Mouse (Mus musculus) MEL (cell line): ENCODE results near the gene Ccdc71. TPM values are rescaled to one million over a fixed set of nuclear protein-coding genes. Genes with fewer than 3 reads are reported as not detected.

Source experiments
- DNase-seq: peaks from one replicate; pipeline ENCODE4 v3.0.0; 2011; ENCODE audit warnings: low read depth, low spot score
- H3K27ac ChIP-seq: 2 replicates; pipeline ENCODE4 v1.5.1; 2012; ENCODE audit warnings: low read depth, mild to moderate bottlenecking, control low read depth, low read length, moderate library complexity; ENCODE audit not compliant: control insufficient read depth
- H3K27me3 ChIP-seq, 2 experiments: fragments of 150-350 bp in 1 of 2; sonication (generic) in 1 of 2; 2 replicates each; pipeline ENCODE4 v1.6.1; 2012; ENCODE audit warnings: low read length in 2 of 2, mild to moderate bottlenecking in 2 of 2, improper control_type of control experiment in 1 of 2, moderate library complexity in 1 of 2; ENCODE audit not compliant: insufficient read depth in 2 of 2, control insufficient read depth in 1 of 2
- H3K36me3 ChIP-seq, 2 experiments: 2 replicates each; pipeline ENCODE4 v1.6.1; 2012 to 2014; ENCODE audit warnings: low read length in 2 of 2, improper control_type of control experiment in 1 of 2, inconsistent platforms in 1 of 2, mild to moderate bottlenecking in 1 of 2; ENCODE audit not compliant: insufficient read depth in 2 of 2, control insufficient read depth in 1 of 2
- H3K4me1 ChIP-seq, 2 experiments: fragments of 150-350 bp in 1 of 2; sonication (generic) in 1 of 2; 2 replicates each; pipeline ENCODE4 v1.6.1; 2012; ENCODE audit warnings: low read length in 2 of 2, improper control_type of control experiment in 1 of 2, mild to moderate bottlenecking in 1 of 2; ENCODE audit not compliant: insufficient read depth in 2 of 2, control insufficient read depth in 1 of 2
- H3K4me3 ChIP-seq, 2 experiments: fragments of 150-350 bp in 1 of 2; sonication (generic) in 1 of 2; 2 replicates each; pipeline ENCODE4 v1.5.1; 2012; ENCODE audit warnings: low read depth in 2 of 2, low read length in 2 of 2, mild to moderate bottlenecking in 2 of 2, moderate library complexity in 2 of 2, control low read depth in 1 of 2, improper control_type of control experiment in 1 of 2; ENCODE audit not compliant: control insufficient read depth in 1 of 2, insufficient read depth in 1 of 2
- H3K79me2 ChIP-seq: 2 replicates; pipeline ENCODE4 v1.6.1; 2012; ENCODE audit warnings: mild to moderate bottlenecking, low read length, moderate library complexity; ENCODE audit not compliant: control insufficient read depth, poor library complexity, insufficient read depth
- H3K9ac ChIP-seq: 2 replicates; pipeline ENCODE4 v1.6.1; 2012; ENCODE audit warnings: low read depth, mild to moderate bottlenecking, control low read depth, low read length, moderate library complexity; ENCODE audit not compliant: control insufficient read depth, poor library complexity, severe bottlenecking
- H3K9me3 ChIP-seq: fragments of 150-350 bp; sonication (generic); replicated peaks from 2 replicates; pipeline ENCODE4 v1.6.1; 2012; ENCODE audit warnings: mild to moderate bottlenecking, low read length, improper control_type of control experiment, moderate library complexity; ENCODE audit not compliant: insufficient read depth
- BHLHE40 ChIP-seq: IDR thresholded peaks from 2 replicates; pipeline ENCODE4 v1.6.1; 2012; ENCODE audit warnings: low read depth, mild to moderate bottlenecking, inconsistent platforms, low read length, improper control_type of control experiment, borderline replicate concordance
- CTCF ChIP-seq, 3 experiments: IDR thresholded peaks in 2 of 3; conservative IDR thresholded peaks in 1 of 3; 2 replicates each; pipeline ENCODE4 v1.5.1; 2011 to 2012; ENCODE audit warnings: low read length in 3 of 3, low read depth in 2 of 3, mild to moderate bottlenecking in 2 of 3, improper control_type of control experiment in 1 of 3, inconsistent platforms in 1 of 3, mixed read lengths in 1 of 3, moderate library complexity in 1 of 3; ENCODE audit not compliant: control insufficient read depth in 1 of 3, insufficient read depth in 1 of 3, poor library complexity in 1 of 3, severe bottlenecking in 1 of 3
- E2F4 ChIP-seq: IDR thresholded peaks from 2 replicates; pipeline ENCODE4 v1.6.1; 2011; ENCODE audit warnings: low read depth, low read length, improper control_type of control experiment, borderline replicate concordance
- ELF1 ChIP-seq: IDR thresholded peaks from 2 replicates; pipeline ENCODE4 v1.6.1; 2014; ENCODE audit warnings: low read depth, mild to moderate bottlenecking, inconsistent platforms, low read length, improper control_type of control experiment, moderate library complexity
- ETS1 ChIP-seq: IDR thresholded peaks from 2 replicates; pipeline ENCODE4 v1.6.1; 2012; ENCODE audit warnings: low read depth, mild to moderate bottlenecking, inconsistent platforms, low read length, improper control_type of control experiment, moderate library complexity
- GABPA ChIP-seq: IDR thresholded peaks from 2 replicates; pipeline ENCODE4 v1.6.1; 2012; ENCODE audit warnings: low read depth, mild to moderate bottlenecking, inconsistent platforms, low read length, improper control_type of control experiment, moderate library complexity
- JUND ChIP-seq: IDR thresholded peaks from 2 replicates; pipeline ENCODE4 v1.6.1; 2011; ENCODE audit warnings: low read depth, mild to moderate bottlenecking, improper control_type of control experiment, low read length
- MAFK ChIP-seq: IDR thresholded peaks from 2 replicates; pipeline ENCODE4 v1.6.1; 2011; ENCODE audit warnings: low read depth, mild to moderate bottlenecking, low read length, improper control_type of control experiment, borderline replicate concordance
- MAZ ChIP-seq: IDR thresholded peaks from 2 replicates; pipeline ENCODE4 v1.6.1; 2012; ENCODE audit warnings: low read depth, mild to moderate bottlenecking, inconsistent platforms, low read length, improper control_type of control experiment
- MEF2A ChIP-seq: IDR thresholded peaks from 2 replicates; pipeline ENCODE4 v1.6.1; 2014; ENCODE audit warnings: low read depth, mild to moderate bottlenecking, inconsistent platforms, low read length, improper control_type of control experiment; ENCODE audit not compliant: poor library complexity, insufficient replicate concordance, severe bottlenecking; ENCODE audit errors: extremely low read depth
- MYC ChIP-seq: IDR thresholded peaks from 2 replicates; pipeline ENCODE4 v1.6.1; 2011; ENCODE audit warnings: low read depth, mild to moderate bottlenecking, low read length, improper control_type of control experiment, moderate library complexity
- NELFE ChIP-seq: IDR thresholded peaks from 2 replicates; pipeline ENCODE4 v1.6.1; 2011; ENCODE audit warnings: low read depth, low read length, improper control_type of control experiment
- POLR2AphosphoS2 ChIP-seq: IDR thresholded peaks from 2 replicates; pipeline ENCODE4 v1.6.1; 2011; ENCODE audit warnings: low read length, improper control_type of control experiment
- RAD21 ChIP-seq: IDR thresholded peaks from 2 replicates; pipeline ENCODE4 v1.6.1; 2011; ENCODE audit warnings: mild to moderate bottlenecking, low read depth, low read length, improper control_type of control experiment
- SIN3A ChIP-seq: IDR thresholded peaks from 2 replicates; pipeline ENCODE4 v1.6.1; 2012; ENCODE audit warnings: low read length, improper control_type of control experiment, inconsistent platforms
- TAL1 ChIP-seq: IDR thresholded peaks from 2 replicates; pipeline ENCODE4 v1.6.1; 2012; ENCODE audit warnings: mild to moderate bottlenecking, inconsistent platforms, low read length, moderate library complexity, mixed read lengths
- TBP ChIP-seq: IDR thresholded peaks from 2 replicates; pipeline ENCODE4 v1.8.0; 2011; ENCODE audit warnings: low read depth, low read length, improper control_type of control experiment
- TCF12 ChIP-seq: IDR thresholded peaks from 2 replicates; pipeline ENCODE4 v1.6.1; 2014; ENCODE audit warnings: low read depth, mild to moderate bottlenecking, inconsistent platforms, low read length, improper control_type of control experiment, moderate library complexity
- ZKSCAN1 ChIP-seq: IDR thresholded peaks from 2 replicates; pipeline ENCODE4 v1.6.1; 2012; ENCODE audit warnings: low read depth, mild to moderate bottlenecking, inconsistent platforms, low read length, improper control_type of control experiment, moderate library complexity
- ZNF384 ChIP-seq: IDR thresholded peaks from 2 replicates; pipeline ENCODE4 v1.6.1; 2012; ENCODE audit warnings: low read depth, mild to moderate bottlenecking, inconsistent platforms, low read length, improper control_type of control experiment
- polyA plus RNA-seq, 2 experiments: library from polyadenylated mRNA; stranded (reverse) in 1 of 2; unstranded in 1 of 2; fragments of >175 nt in 1 of 2; fragments of >200 nt in 1 of 2; gene quantifications; 2 replicates each; pipeline versions ENCODE4 v1.2.1 to v1.2.4; 2012; ENCODE audit warnings: low replicate concordance in 2 of 2, low read depth in 1 of 2; ENCODE audit not compliant: insufficient read length in 2 of 2, insufficient read depth in 1 of 2, missing spikeins in 1 of 2
- total RNA-seq: library from RNA; depleted of rRNA; stranded (reverse); fragments of 300-350 nt; gene quantifications from 2 replicates; pipeline ENCODE4 v1.2.3, GENCODE M21; 2012

The Ccdc71 gene
- total and polyA plus RNA-seq, 3 experiments, result 23.1 to 39.9 TPM; not detected in 1

GRCm38 (mm10) chr9:108494146-108494825 is 34.0 kb downstream of the Ccdc71 start:
- no peak for DNase-seq
- no peak overlapping the region for H3K27ac ChIP-seq
- no peak for TF ChIP-seq TBP
- no peak for TF ChIP-seq E2F4
- TF ChIP-seq POLR2AphosphoS2, result no peak
- no peak for TF ChIP-seq CTCF (IDR thresholded peaks at IDR 0.05 in 2 of 3, conservative IDR thresholded peaks at IDR 0.05 in 1 of 3; ENCODE audit: control insufficient read depth in 1 of 3, insufficient read depth in 1 of 3, low read depth in 2 of 3, low read length in 3 of 3, poor library complexity in 1 of 3, severe bottlenecking in 1 of 3)
- no peak for TF ChIP-seq BHLHE40
- no peak for TF ChIP-seq SIN3A
- no peak for TF ChIP-seq MYC
- TF ChIP-seq RAD21, result no peak
- no peak for TF ChIP-seq MAFK
- no peak for TF ChIP-seq TCF12
- TF ChIP-seq MEF2A, result no peak
- TF ChIP-seq ZKSCAN1, result no peak
- H3K9me3 ChIP-seq, result no peaks in the 10 kb centered on the region
- H3K27me3 ChIP-seq, result no peaks in the 10 kb centered on the region
- H3K9ac ChIP-seq, result no peak overlapping the region
- peaks cover 4 to 9% of the 10 kb centered on the region in 2 experiments for H3K4me1 ChIP-seq
- H3K36me3 ChIP-seq, result peaks cover 5 to 26% of the 10 kb centered on the region in 2 experiments; a peak in 3 of 4 replicates
- H3K79me2 ChIP-seq, result peaks cover 23% of the 10 kb centered on the region
- H3K4me3 ChIP-seq, result no peak overlapping the region

GRCm38 (mm10) chr9:108494905-108495304 is 34.6 kb downstream of the Ccdc71 start:
- no peak for DNase-seq
- TF ChIP-seq NELFE (no peak), GABPA (no peak), MAFK (no peak), ZKSCAN1 (no peak), TAL1 (no peak), MAZ (no peak), ELF1 (no peak), TBP (no peak), MYC (no peak), MEF2A (no peak), CTCF (IDR thresholded peaks at IDR 0.05 in 2 of 3, conservative IDR thresholded peaks at IDR 0.05 in 1 of 3; ENCODE audit: control insufficient read depth in 1 of 3, insufficient read depth in 1 of 3, low read depth in 2 of 3, low read length in 3 of 3, poor library complexity in 1 of 3, severe bottlenecking in 1 of 3) (no peak), ETS1 (no peak), BHLHE40 (no peak), ZNF384 (no peak), TCF12 (no peak), JUND (no peak)
- Histone ChIP-seq H3K36me3 (peaks cover 5 to 29% of the 10 kb centered on the region in 2 experiments; a peak in 3 of 4 replicates), H3K79me2 (peaks cover 23% of the 10 kb centered on the region), H3K9me3 (no peaks in the 10 kb centered on the region), H3K27me3 (no peaks in the 10 kb centered on the region), H3K4me1 (peaks cover 4 to 8% of the 10 kb centered on the region in 2 experiments), H3K27ac (no peak overlapping the region), H3K9ac (no peak overlapping the region), H3K4me3 (no peak overlapping the region)
